Mouse (Mus musculus): ENCODE data around the gene Klhl2. TPM values are rescaled to one million over a fixed set of nuclear protein-coding genes. Genes with fewer than 3 reads are reported as not detected.

The Klhl2 gene
- total and polyA plus RNA-seq, 3 experiments = 11.5 to 12.1 TPM; not detected in 1

DNA sequence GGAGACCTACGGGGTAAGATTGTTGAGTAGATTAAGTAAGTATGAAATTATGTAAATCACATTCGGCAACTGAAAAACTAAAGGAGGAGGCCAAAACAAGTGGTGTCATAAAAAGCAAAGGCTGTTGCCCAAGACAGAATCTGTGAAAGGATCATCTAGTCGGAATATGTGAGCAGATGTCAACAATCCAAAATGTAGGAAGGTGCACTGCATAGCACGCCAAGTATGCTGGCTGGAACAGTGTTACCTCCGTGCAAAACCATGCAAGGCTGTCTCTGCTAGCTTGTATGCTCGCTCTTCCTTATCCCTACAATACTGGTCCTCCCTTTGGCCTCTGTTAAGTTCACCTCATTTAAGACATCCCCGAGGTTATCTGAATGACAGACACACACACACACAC, 4.5 kb downstream of the Klhl2 start:
- DNase-seq (ENCODE audit: low read depth, low spot score) = no peak
- no peak overlapping the region for H3K4me3 ChIP-seq (ENCODE audit: control insufficient read depth in 1 of 2, insufficient read depth in 1 of 2, low read depth in 2 of 2, low read length in 2 of 2)
- 0 out of 4 replicates have a peak, but pooled peaks cover 0 to 5% of the 10 kb centered on the region in 2 experiments for H3K4me1 ChIP-seq (ENCODE audit: control insufficient read depth in 1 of 2, insufficient read depth in 2 of 2, low read length in 2 of 2)
- no peak overlapping the region for H3K27ac ChIP-seq (ENCODE audit: control insufficient read depth, low read depth, low read length)
- H3K79me2 ChIP-seq (ENCODE audit: control insufficient read depth, insufficient read depth, low read length, poor library complexity) = peaks cover 38% of the 10 kb centered on the region
- H3K36me3 ChIP-seq (ENCODE audit: control insufficient read depth in 1 of 2, insufficient read depth in 2 of 2, low read length in 2 of 2) = peaks cover 0 to 5% of the 10 kb centered on the region in 2 experiments; a peak in 2 of 4 replicates
- no peak for TF ChIP-seq ZKSCAN1 (IDR thresholded peaks at IDR 0.05; ENCODE audit: low read depth, low read length)
- TF ChIP-seq MEF2A (IDR thresholded peaks at IDR 0.05; ENCODE audit: extremely low read depth, insufficient replicate concordance, low read depth, low read length, poor library complexity, severe bottlenecking) = no peak
- no peak for TF ChIP-seq POLR2A (IDR thresholded peaks at IDR 0.05; ENCODE audit: control insufficient read depth in 1 of 2, insufficient read depth in 1 of 2, low read depth in 1 of 2, low read length in 2 of 2, poor library complexity in 1 of 2)
- no peak for TF ChIP-seq MXI1 (IDR thresholded peaks at IDR 0.05; ENCODE audit: low read depth, low read length)
- TF ChIP-seq RAD21 (IDR thresholded peaks at IDR 0.05; ENCODE audit: low read depth, low read length) = no peak
- TF ChIP-seq MAZ (IDR thresholded peaks at IDR 0.05; ENCODE audit: low read depth, low read length) = no peak
- TF ChIP-seq TCF12 (IDR thresholded peaks at IDR 0.05; ENCODE audit: low read depth, low read length) = no peak
- TF ChIP-seq UBTF (IDR thresholded peaks at IDR 0.05; ENCODE audit: borderline replicate concordance, insufficient read depth, low read depth, low read length) = no peak
- no peak for TF ChIP-seq JUND (IDR thresholded peaks at IDR 0.05; ENCODE audit: low read depth, low read length)
- TF ChIP-seq MYB (IDR thresholded peaks at IDR 0.05; ENCODE audit: low read depth, low read length) = no peak
- no peak for TF ChIP-seq TBP (IDR thresholded peaks at IDR 0.05; ENCODE audit: low read depth, low read length)
- TF ChIP-seq CTCF (IDR thresholded peaks at IDR 0.05 in 2 of 3, conservative IDR thresholded peaks at IDR 0.05 in 1 of 3; ENCODE audit: control insufficient read depth in 1 of 3, insufficient read depth in 1 of 3, low read depth in 2 of 3, low read length in 3 of 3, poor library complexity in 1 of 3, severe bottlenecking in 1 of 3) = no peak
- no peak for TF ChIP-seq MYC (IDR thresholded peaks at IDR 0.05; ENCODE audit: low read depth, low read length)
- TF ChIP-seq NELFE (IDR thresholded peaks at IDR 0.05; ENCODE audit: low read depth, low read length) = no peak
- TF ChIP-seq RCOR1 (IDR thresholded peaks at IDR 0.05; ENCODE audit: low read depth, low read length) = no peak
- TF ChIP-seq E2F4 (IDR thresholded peaks at IDR 0.05; ENCODE audit: borderline replicate concordance, low read depth, low read length) = no peak
- TF ChIP-seq EP300 (IDR thresholded peaks at IDR 0.05; ENCODE audit: low read depth in 1 of 2, low read length in 2 of 2) = no peak
- TF ChIP-seq SMC3 (IDR thresholded peaks at IDR 0.05; ENCODE audit: low read depth, low read length) = no peak
- TF ChIP-seq POLR2AphosphoS2 (IDR thresholded peaks at IDR 0.05; ENCODE audit: low read length) = no peak
- no peak for TF ChIP-seq NRF1 (IDR thresholded peaks at IDR 0.05; ENCODE audit: insufficient read depth, low read depth, low read length, poor library complexity, severe bottlenecking)
- no peaks in the 10 kb centered on the region for H3K27me3 ChIP-seq (ENCODE audit: control insufficient read depth in 1 of 2, insufficient read depth in 2 of 2, low read length in 2 of 2)
- no peak overlapping the region for H3K9ac ChIP-seq (ENCODE audit: control insufficient read depth, low read depth, low read length, poor library complexity, severe bottlenecking)
- H3K9me3 ChIP-seq (replicated peaks; ENCODE audit: insufficient read depth, low read length) = no peaks in the 10 kb centered on the region

DNA sequence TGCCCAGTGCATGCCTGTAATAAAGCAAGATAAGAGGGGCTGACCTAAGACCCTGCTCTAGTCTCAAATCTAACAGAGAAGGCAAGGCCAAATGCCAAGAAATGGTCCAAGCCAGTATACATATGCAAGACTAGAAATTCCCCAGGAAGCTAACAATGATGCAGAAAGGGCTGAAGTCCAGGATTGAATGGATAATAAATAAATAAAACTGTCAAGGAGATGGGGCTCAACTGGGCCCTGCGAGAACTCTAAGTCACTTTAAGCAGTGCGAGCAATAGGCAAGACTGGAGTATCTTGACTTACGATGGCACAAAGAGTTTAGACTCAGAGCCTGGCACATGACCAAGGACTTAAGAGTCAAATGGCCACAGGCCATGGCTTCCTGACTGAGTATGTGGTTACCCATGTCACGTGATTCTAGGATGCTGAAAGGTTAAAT, 5.8 kb downstream of the Klhl2 start:
- Histone ChIP-seq H3K36me3 (ENCODE audit: control insufficient read depth in 1 of 2, insufficient read depth in 2 of 2, low read length in 2 of 2) (peaks cover 0 to 5% of the 10 kb centered on the region in 2 experiments; a peak in 2 of 4 replicates), H3K4me3 (ENCODE audit: control insufficient read depth in 1 of 2, insufficient read depth in 1 of 2, low read depth in 2 of 2, low read length in 2 of 2) (no peak overlapping the region), H3K4me1 (ENCODE audit: control insufficient read depth in 1 of 2, insufficient read depth in 2 of 2, low read length in 2 of 2) (0 out of 4 replicates have a peak, but pooled peaks cover 0 to 5% of the 10 kb centered on the region in 2 experiments), H3K27ac (ENCODE audit: control insufficient read depth, low read depth, low read length) (no peak overlapping the region), H3K9ac (ENCODE audit: control insufficient read depth, low read depth, low read length, poor library complexity, severe bottlenecking) (no peak overlapping the region), H3K27me3 (ENCODE audit: control insufficient read depth in 1 of 2, insufficient read depth in 2 of 2, low read length in 2 of 2) (no peaks in the 10 kb centered on the region), H3K9me3 (replicated peaks; ENCODE audit: insufficient read depth, low read length) (no peaks in the 10 kb centered on the region), H3K79me2 (ENCODE audit: control insufficient read depth, insufficient read depth, low read length, poor library complexity) (peaks cover 31% of the 10 kb centered on the region)
- TF ChIP-seq E2F4 (IDR thresholded peaks at IDR 0.05; ENCODE audit: borderline replicate concordance, low read depth, low read length) = no peak
- DNase-seq (ENCODE audit: low read depth, low spot score) = no peak
